9 mouse cellular contexts compared by ENCODE assay signal in genomic region chr7:72400056-72400455, GRCm38 (mm10).
A peak's percentile ranks its signal among the peaks of the same experiment; 100 is the strongest.
DNase-seq lines count a peak whose midpoint lies in the region; ATAC-seq lines count a peak whose summit lies in the region.
"Had no signal": no experiment of that assay in that cellular context is flagged by ENCODE, and none has a peak within 500 bp of the region (broad histone marks: within the 10 kb centered on the region; RNA-seq: fewer than 3 reads in every experiment).

No protein-coding gene starts in this region.

- no peak overlapping the region for H3K9ac ChIP-seq in forebrain, embryonic 16.5 days (replicated peaks; ENCODE audit: low read depth, low read length)
- no peak overlapping the region for H3K9ac ChIP-seq in intestine, embryonic 15.5 days

- peak; percentile 12 to 20 for DNase-seq in urinary bladder, adult 18-20 months (ENCODE audit: low spot score in 2 of 2)
- no peak for DNase-seq in urinary bladder, adult 2 months (ENCODE audit: low spot score)
- DNase-seq in c-Kit-positive CD71-negative TER-119-negative erythroid progenitor cells, embryonic 14.5 days (ENCODE audit: low read depth): peak; percentile 26
- peak; percentile 70 to 80 for DNase-seq in left cerebral cortex, postnatal 25 days (ENCODE audit: low spot score in 2 of 2)
- DNase-seq in ovary, postnatal 14 days (ENCODE audit: low spot score): peak; percentile 60

- ATAC-seq in forebrain, embryonic 16.5 days: peak; percentile 57
- ATAC-seq in intestine, embryonic 15.5 days: peak; percentile 58; the same call in 1 of the 2 replicates
- ATAC-seq in erythroblast, adult 5-6 weeks (replicated peaks; ENCODE audit: low FRiP score, poor library complexity, severe bottlenecking): no peak

- H3K27me3 ChIP-seq in forebrain, embryonic 16.5 days (replicated peaks; ENCODE audit: control insufficient read depth, insufficient read depth, low read length): no peaks in the 10 kb centered on the region
- H3K27me3 ChIP-seq in intestine, embryonic 15.5 days (replicated peaks): no peaks in the 10 kb centered on the region

- no peak overlapping the region for H3K4me2 ChIP-seq in forebrain, embryonic 16.5 days (ENCODE audit: low read length)
- H3K4me2 ChIP-seq in intestine, embryonic 15.5 days (replicated peaks): no peak overlapping the region

- no peak overlapping the region for H3K4me3 ChIP-seq in forebrain, embryonic 16.5 days (replicated peaks; ENCODE audit: low read length)
- no peak overlapping the region for H3K4me3 ChIP-seq in intestine, embryonic 15.5 days (replicated peaks)
- H3K4me3 ChIP-seq: erythroblast, embryonic 14.5 days had no signal

- H3K4me1 ChIP-seq in forebrain, embryonic 16.5 days (replicated peaks; ENCODE audit: control insufficient read depth, insufficient read depth, low read length): no peaks in the 10 kb centered on the region
- H3K4me1 ChIP-seq in intestine, embryonic 15.5 days (replicated peaks): no peaks in the 10 kb centered on the region

- H3K36me3 ChIP-seq in forebrain, embryonic 16.5 days (ENCODE audit: control insufficient read depth, insufficient read depth): no peaks in the 10 kb centered on the region
- no peaks in the 10 kb centered on the region for H3K36me3 ChIP-seq in intestine, embryonic 15.5 days

- H3K27ac ChIP-seq in forebrain, embryonic 16.5 days (ENCODE audit: low read length): no peak overlapping the region
- H3K27ac ChIP-seq in intestine, embryonic 15.5 days: no peak overlapping the region

- H3K9me3 ChIP-seq in forebrain, embryonic 16.5 days (ENCODE audit: control insufficient read depth, low read length): no peaks in the 10 kb centered on the region
- no peaks in the 10 kb centered on the region for H3K9me3 ChIP-seq in intestine, embryonic 15.5 days

- intact Hi-C loops in left cerebral cortex, postnatal 25 days (cut with DNase I): loop anchor here (1.0 to 10.0 kb wide), 5 partner anchors 132 to 1227 kb away; no protein-coding TSS in a partner anchor
